Mouse (Mus musculus): Measurements from ENCODE around the gene Agtpbp1.

The Agtpbp1 gene

GRCm38 (mm10) chr13:59429369-59429768 lies 155.7 kb downstream of the Agtpbp1 start:
- in situ Hi-C loops (cut with MseI, MboI), result no loop called here

- in situ Hi-C loops (cut with MseI, MboI), result no loop called here
Measured at GRCm38 (mm10) chr13:59423871-59424270, 161.2 kb downstream of the Agtpbp1 start.

- in situ Hi-C loops (cut with MseI, MboI), result no loop called here
Measured at GRCm38 (mm10) chr13:59416530-59417230, 168.3 kb downstream of the Agtpbp1 start.

- in situ Hi-C loops (cut with MseI, MboI), result no loop called here
Measured at GRCm38 (mm10) chr13:59413885-59414284, 171.1 kb downstream of the Agtpbp1 start.

- in situ Hi-C loops (cut with MseI, MboI), result no loop called here
Measured at GRCm38 (mm10) chr13:59412672-59413071, 172.4 kb downstream of the Agtpbp1 start.

GRCm38 (mm10) chr13:59407182-59407581 lies 177.8 kb downstream of the Agtpbp1 start:
- in situ Hi-C loops (cut with MseI, MboI), result no loop called here

GRCm38 (mm10) chr13:59402026-59402775 lies 182.8 kb downstream of the Agtpbp1 start:
- in situ Hi-C loops (cut with MseI, MboI), result no loop called here

GRCm38 (mm10) chr13:59397571-59397970 lies 187.5 kb downstream of the Agtpbp1 start:
- in situ Hi-C loops (cut with MseI, MboI), result no loop called here

Data from mouse trophoblast stem cell (cell line).